Mouse (Mus musculus): ENCODE data around the gene Lgi4.

GRCm38 (mm10) chr7:31041023-31041407 lies 18.1 kb upstream of the Lgi4 start:
- TF ChIP-seq MYOG (IDR thresholded peaks at IDR 0.05; ENCODE audit: control insufficient read depth in 1 of 3, insufficient read depth in 1 of 3, insufficient read length in 2 of 3, low read depth in 2 of 3) (no peak), MAX (IDR thresholded peaks at IDR 0.05; ENCODE audit: low read depth) (no peak), TCF12 (IDR thresholded peaks at IDR 0.05; ENCODE audit: insufficient read depth, poor library complexity, severe bottlenecking) (no peak), POLR2A (IDR thresholded peaks at IDR 0.05; ENCODE audit: insufficient read length, low read depth) (no peak)
